Mouse (Mus musculus): ENCODE results near the gene Hgd. TPM values are rescaled to one million over a fixed set of nuclear protein-coding genes. Genes with fewer than 3 reads are reported as not detected.
A peak's percentile ranks its signal among the peaks of the same experiment; 100 is the strongest.

The Hgd gene
- total RNA-seq, 2 experiments from 2014 or later: not detected

DNA sequence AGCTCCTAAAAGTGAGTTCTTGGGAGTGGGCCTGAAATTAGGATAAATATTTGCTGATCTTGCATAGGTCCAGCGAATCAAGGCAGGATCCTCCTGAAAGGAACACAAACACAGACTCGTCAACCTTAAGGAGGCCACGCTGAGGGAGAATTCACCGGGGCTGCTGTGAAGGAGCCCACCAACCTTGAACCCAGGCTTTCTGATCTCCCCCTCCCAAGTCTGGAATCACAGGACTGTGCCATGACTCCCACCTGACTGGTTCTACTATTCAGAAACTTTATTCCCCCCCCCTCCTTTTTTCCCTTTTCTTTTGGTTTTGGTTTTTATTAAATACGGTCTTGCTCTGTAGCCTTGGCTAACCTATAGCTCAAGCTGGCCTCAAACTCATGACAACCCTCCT is 69.1 kb downstream of the Hgd start:
- intact Hi-C loops (cut with DNase I): no loop called here
- no peak overlapping the region for H3K27ac ChIP-seq
- no peak overlapping the region for H3K4me3 ChIP-seq
- TF ChIP-seq CTCF (IDR thresholded peaks at IDR 0.05): no peak
- DNase-seq: no peak

DNA sequence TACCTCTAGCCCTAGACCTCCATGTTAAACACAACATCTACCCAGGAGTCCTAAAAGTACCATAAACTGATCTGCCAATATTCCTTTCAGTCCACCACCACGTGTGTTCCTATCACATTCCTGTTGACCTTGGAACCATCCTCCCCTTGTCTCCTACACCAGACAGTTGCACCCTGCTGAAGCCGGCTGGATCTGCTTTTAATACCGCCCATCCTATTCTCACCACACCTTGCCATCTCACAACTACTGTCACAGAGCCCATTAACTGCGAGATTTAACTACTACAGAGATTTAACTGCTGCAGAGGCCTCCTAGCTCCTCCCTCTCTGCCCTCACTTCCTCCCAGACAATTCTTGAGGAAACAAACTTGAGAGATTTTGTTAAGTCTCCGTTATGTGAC is 71.5 kb downstream of the Hgd start:
- H3K27ac ChIP-seq: peak overlapping the region; percentile 46; the same call in 1 of the 2 replicates

DNA sequence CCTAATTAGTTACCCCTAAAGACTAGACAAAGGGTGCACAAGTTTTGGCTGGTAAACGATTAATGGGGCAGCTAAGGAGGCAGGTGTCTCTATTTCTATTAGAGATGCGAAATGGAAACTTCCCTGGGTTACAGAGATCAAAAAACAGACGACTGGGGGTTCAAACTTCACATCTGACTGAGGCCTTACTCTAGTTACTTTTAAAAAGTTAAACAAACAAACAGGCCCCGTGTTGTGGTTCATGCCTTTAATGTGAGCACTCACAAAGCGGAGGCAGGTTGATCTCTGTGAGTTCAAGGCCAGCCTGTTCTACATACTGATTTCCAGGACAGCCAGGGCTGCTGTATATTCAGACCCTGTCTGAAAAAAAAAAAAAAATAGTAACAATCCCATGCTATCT is 72.7 kb downstream of the Hgd start:
- DNase-seq: no peak
- intact Hi-C loops (cut with DNase I): loop anchor here (5.0 kb wide), 1 partner anchor 110 kb away; no protein-coding TSS in a partner anchor
- peak overlapping the region; percentile 76 for H3K4me3 ChIP-seq
- peak overlapping the region; percentile 96 for H3K27ac ChIP-seq
- TF ChIP-seq CTCF (IDR thresholded peaks at IDR 0.05): no peak

More for the DNA sequence above, 71.5 kb downstream of the Hgd start:
- H3K4me3 ChIP-seq: no peak overlapping the region
- intact Hi-C loops (cut with DNase I): loop anchor here (5.0 kb wide), 1 partner anchor 109 kb away; no protein-coding TSS in a partner anchor
- DNase-seq: no peak
- no peak for TF ChIP-seq CTCF (IDR thresholded peaks at IDR 0.05)

DNA sequence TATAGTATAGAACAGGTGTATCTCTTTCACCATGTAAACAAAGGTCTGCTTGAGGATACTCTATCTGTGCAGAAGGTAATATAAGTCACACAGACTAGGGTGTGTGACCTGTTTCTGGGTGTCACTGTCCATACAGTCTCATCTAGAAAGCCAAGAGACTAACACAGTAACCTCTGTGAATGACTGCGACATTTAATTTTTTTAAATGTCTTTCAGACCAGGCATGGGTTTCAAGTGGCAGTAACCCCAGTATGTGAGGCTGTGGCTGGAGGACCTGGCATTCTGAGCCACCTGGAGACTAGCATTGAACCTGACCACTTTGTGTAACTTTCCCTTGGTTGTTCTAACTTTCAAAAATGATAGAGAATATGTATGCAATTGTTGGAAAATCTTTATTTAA is 73.1 kb downstream of the Hgd start:
- H3K4me3 ChIP-seq: peak overlapping the region; percentile 76
- TF ChIP-seq CTCF (IDR thresholded peaks at IDR 0.05): no peak
- no peak for DNase-seq
- intact Hi-C loops (cut with DNase I): loop anchor here (5.0 kb wide), 1 partner anchor 111 kb away; no protein-coding TSS in a partner anchor
- H3K27ac ChIP-seq: peak overlapping the region; percentile 96

DNA sequence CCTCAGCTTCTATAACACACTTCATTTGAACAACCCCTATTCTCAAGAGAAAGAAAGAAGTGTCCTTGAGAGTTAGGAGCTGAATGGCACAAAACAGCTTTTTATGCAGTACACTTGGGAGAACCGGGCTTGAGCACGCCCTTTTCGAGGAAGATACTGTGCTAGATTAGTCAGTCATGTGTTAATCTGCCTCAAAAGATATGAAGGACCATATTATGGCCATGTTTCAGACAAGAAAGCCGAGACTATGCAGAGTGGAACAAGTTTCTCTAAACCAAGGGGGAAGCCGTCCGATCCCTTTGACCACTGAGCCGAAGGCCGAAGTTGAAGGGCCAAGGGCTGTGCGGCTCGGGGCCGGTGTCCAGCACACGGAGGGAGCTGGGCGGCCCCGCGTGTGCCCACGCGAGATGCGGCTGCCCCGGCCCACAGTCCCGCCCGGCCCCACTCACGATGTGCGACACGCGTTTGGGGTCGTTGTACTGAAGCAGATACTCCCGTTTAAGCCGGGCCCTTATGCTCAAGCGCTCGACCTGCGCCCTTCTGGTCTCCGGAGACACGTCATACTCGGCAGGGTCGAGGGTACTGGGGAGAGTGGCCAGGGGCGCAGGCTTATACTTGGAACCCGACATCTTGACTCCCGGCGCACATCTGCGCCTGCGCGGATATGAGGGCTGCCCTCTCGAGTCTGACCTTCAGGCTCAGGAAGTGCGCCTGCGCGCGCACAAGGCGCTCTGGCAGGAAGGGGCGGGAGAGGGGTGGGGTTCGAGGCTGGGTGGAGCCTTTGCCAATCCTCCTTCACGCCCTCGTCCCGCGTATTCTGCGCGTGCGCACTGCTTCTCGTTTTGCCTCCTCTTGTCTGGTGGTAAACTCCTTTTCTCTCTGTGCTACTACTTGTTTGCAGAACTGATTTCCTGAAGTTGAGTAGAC is 74.0 kb downstream of the Hgd start, which contains the start of gene Ndufb4:
Ndufb4 (minus strand) TSS at position 723 of the 927 bp plus-strand sequence.
- peak; percentile 98 for DNase-seq
- peak within 1 kb of the TSS; percentile 76 for H3K4me3 ChIP-seq
- intact Hi-C loops (cut with DNase I): loop anchor here (2.0 to 5.0 kb wide), 2 partner anchors 31 to 112 kb away; no protein-coding TSS in a partner anchor
- no peak for TF ChIP-seq CTCF (IDR thresholded peaks at IDR 0.05)
- peak within 1 kb of the TSS; percentile 96 for H3K27ac ChIP-seq

DNA sequence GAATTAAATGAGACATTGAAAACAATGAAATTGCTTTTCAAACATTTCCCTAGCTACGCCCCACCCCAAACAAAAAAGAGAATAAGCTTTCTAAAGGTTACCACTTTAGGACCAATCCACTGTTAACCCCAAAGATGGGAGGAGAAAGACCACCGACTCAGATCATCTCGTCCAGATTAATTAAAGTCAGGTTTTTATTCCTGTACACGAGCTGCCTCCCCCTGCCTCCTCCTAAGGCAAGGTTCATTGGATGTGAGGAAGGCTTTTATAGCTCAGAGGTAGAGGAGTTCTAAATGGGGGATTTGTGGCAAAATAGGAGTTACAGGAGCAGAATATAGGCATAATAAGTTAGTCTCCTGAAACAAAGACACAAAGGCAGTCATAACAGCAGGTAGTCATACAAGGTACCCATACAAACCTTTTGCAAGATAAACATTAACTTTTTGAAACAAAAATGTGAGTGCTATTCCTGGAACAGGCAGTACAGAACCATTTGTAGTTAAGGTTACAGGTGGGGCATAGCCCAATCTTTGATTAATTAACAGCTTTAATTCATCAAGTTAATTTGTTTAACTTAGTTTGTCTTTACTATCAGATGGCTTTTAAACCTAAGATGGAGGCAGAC is 75.0 kb downstream of the Hgd start:
- no peak for DNase-seq
- H3K27ac ChIP-seq: peak overlapping the region; percentile 96
- intact Hi-C loops (cut with DNase I): loop anchor here (2.0 to 5.0 kb wide), 2 partner anchors 30 to 113 kb away; no protein-coding TSS in a partner anchor
- TF ChIP-seq CTCF (IDR thresholded peaks at IDR 0.05): no peak
- peak overlapping the region; percentile 76 for H3K4me3 ChIP-seq

DNA sequence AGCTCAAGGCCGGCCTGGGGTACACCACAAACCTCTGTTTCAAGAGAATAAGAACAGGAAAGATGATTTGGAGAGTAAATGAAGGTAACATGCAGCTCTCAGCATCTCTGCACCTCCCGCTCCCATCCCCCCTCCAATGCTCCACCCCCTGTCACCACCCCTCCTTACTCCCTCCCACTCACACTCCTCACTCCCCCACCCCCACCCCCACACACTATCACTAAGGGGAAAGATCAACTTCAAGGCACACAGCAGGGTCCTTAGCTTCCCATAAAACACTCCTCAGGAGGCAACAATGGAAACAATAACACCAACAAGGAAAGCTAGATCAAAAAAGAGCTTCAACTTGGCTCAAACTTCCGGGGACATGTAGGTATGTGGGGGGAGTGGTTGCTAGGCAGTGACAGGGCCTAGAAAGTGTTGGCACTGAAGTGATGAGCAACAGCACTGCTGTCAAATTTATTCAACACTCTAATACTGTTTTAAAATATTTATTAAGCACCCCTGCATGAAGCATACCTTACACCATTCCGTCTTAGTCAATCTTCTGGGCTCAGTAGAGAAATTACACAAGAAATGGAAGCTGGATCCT is 75.9 kb downstream of the Hgd start:
- no peak for TF ChIP-seq CTCF (IDR thresholded peaks at IDR 0.05)
- Histone ChIP-seq H3K27ac (no peak overlapping the region), H3K4me3 (no peak overlapping the region)
- intact Hi-C loops (cut with DNase I): loop anchor here (2.0 kb wide), 1 partner anchor 29 kb away; no protein-coding TSS in a partner anchor
- DNase-seq: no peak

DNA sequence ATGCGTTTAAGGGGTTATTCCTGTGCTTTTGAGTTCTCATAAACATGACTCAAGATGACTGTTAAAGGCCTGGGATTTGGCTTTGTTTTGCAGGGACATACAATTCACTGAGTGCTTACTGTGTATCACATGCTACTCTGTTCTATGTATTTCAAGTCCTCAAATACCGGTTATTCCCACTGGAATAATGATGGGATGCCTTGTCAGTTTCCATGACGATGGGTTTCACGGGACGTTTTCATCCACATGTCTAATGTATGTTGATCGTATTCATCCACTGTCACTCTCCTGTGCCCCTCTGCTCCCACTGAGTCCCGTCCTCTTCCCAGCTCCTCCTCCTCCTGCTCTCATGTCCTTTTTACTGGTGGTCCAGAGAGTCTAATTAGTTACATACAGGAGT is 76.8 kb downstream of the Hgd start:
- no peak for TF ChIP-seq CTCF (IDR thresholded peaks at IDR 0.05)
- Histone ChIP-seq H3K4me3 (no peak overlapping the region), H3K27ac (no peak overlapping the region)
- no peak for DNase-seq
- intact Hi-C loops (cut with DNase I): no loop called here

DNA sequence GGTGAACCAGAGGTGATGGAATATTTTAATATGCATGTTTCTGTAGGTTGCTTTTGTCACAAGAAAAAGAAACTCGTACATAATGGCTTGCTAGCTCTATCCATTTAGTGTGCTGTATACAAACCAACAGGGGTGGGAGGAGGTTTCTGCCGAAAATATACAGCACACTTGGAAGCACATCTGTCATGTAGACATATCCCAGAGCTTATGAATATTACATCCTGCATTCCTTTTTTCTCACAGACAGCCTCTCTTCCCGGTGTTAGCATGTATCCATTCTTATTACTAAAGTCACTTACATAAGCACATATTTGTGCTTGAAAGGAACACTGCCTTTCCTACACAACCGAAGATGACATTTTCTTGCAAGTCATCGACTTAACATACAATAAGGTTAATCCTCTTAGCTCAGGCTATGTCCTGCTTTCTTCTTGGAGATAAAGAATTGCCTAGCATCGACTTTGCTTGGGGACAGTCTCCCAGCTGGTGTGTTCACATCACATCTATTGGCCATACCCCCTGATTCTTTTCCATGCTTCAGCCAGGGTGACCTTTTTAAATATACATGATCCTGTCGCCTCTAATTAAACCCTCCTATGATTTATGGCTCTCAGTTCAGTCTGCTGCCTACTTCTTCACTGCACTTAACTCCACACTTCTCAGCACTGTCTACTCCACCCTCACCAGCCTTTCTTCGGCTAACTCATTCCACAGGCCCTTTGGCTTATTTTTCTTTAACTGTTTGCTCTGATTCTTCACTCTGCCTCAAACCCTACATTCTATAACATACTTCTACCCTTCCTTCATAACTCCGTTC is 83.9 kb downstream of the Hgd start:
- Histone ChIP-seq H3K4me3 (no peak overlapping the region), H3K27ac (no peak overlapping the region)
- intact Hi-C loops (cut with DNase I): no loop called here
- no peak for TF ChIP-seq CTCF (IDR thresholded peaks at IDR 0.05)
- no peak for DNase-seq

DNA sequence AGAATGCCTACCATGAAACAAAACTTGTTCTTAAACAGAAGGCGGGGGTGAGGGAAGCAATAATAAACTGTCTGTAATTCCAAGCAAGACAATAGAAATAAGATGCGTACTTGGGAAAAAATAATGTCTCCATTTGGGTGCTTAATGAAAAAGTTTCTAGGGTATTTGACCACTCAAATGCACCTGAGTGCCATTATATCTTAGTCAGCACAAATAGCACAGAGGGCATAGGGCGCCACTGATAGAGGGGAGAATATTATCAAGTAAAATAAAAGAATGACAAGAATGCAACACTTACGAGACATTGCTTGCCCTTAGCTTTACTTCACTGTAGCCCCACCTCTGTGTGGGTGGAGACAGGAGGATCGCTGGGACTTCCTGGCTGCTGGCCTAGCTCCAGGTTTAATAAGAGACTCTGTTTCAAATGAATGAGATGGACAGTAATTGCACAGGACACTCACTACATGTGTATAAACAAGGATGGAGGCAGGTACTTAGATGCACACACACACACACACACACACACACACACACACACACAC is 85.5 kb downstream of the Hgd start:
- intact Hi-C loops (cut with DNase I): no loop called here
- no peak for TF ChIP-seq CTCF (IDR thresholded peaks at IDR 0.05)
- Histone ChIP-seq H3K4me3 (no peak overlapping the region), H3K27ac (no peak overlapping the region)
- DNase-seq: no peak

DNA sequence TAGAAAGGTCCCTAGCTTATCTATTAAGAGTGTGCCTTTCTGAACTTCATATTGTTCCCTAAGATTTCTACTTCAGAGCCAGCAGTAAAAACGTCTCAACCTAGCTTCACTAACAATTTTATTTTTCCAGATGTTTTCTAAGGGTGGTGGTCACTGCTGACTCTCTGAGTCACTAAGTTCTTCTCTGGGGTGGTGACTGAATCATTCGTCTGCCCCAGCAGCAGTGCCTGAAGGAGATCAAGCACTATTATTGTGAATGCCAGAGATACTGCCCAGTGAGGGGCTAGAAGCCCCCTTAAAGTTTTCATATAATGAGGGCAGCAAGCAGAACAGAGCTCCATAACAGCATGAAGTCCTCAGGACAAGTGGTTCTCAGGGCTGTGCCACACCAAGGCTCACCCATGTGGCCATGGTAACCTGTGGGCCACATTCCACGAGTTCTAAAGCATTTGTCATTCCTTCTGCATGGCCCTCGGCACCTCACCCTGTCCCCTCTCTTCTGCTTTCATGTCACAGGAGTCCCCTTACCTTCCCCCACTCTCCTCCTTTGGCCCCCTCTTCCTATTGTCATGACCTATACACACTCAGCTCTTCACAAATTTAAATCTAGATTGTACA is 90.8 kb downstream of the Hgd start:
- Histone ChIP-seq H3K27ac (no peak overlapping the region), H3K4me3 (no peak overlapping the region)
- TF ChIP-seq CTCF (IDR thresholded peaks at IDR 0.05): no peak
- intact Hi-C loops (cut with DNase I): no loop called here
- DNase-seq: no peak
